Mouse (Mus musculus) cortical plate, adult 2 months (tissue): ENCODE measurements around the gene Gls2.

Experiments
- CTCF ChIP-seq: fragments of 200-500 bp; IDR thresholded peaks from 2 replicates; pipeline ENCODE4 v1.5.1; 2011; ENCODE audit warnings: mild to moderate bottlenecking, control low read depth, low read length; ENCODE audit not compliant: insufficient read depth; ENCODE audit errors: extremely low read depth
- POLR2A ChIP-seq: fragments of 200-500 bp; IDR thresholded peaks from 2 replicates; pipeline ENCODE4 v1.6.1; 2011; ENCODE audit warnings: mild to moderate bottlenecking, low read length, control low read depth; ENCODE audit not compliant: insufficient read depth; ENCODE audit errors: extremely low read depth

DNA sequence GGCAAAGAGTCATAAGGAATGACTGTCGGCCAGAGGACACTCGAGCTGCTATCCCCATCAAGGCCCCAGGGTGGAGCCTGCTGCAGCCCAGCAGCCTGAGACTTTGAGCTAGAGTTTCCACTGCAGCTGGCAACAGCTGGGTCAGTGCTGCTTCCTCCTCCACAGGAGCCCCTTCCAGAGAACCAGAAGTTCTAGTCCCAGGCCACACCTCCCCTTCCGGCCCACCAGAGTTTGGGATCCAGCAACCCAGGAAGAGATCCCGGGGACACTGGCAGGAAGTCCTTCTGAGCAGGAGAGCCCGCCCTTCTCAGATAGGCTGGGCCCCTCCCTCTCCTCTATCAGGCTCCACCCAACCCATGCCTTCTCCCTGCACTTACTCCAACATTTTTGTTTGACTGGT, 44.7 kb upstream of the Gls2 start:
- no peak for TF ChIP-seq POLR2A
- TF ChIP-seq CTCF: peak; percentile 16; the same call in 1 of the 2 replicates
